Mouse (Mus musculus) MEL-GATA-1-ER (cell line): ENCODE measurements around the gene Sorbs1.

Experiments used
- DNase-seq: peaks from one replicate; pipeline ENCODE4 v3.0.0-alpha.2; 2012; ENCODE audit warnings: low read depth; ENCODE audit errors: extremely low read depth

The Sorbs1 gene

GRCm38 (mm10) chr19:40302916-40303315 lies 210.7 kb downstream of the Sorbs1 start:
- no peak for DNase-seq

GRCm38 (mm10) chr19:40302477-40302876 lies 211.1 kb downstream of the Sorbs1 start:
- DNase-seq, result no peak

DNA sequence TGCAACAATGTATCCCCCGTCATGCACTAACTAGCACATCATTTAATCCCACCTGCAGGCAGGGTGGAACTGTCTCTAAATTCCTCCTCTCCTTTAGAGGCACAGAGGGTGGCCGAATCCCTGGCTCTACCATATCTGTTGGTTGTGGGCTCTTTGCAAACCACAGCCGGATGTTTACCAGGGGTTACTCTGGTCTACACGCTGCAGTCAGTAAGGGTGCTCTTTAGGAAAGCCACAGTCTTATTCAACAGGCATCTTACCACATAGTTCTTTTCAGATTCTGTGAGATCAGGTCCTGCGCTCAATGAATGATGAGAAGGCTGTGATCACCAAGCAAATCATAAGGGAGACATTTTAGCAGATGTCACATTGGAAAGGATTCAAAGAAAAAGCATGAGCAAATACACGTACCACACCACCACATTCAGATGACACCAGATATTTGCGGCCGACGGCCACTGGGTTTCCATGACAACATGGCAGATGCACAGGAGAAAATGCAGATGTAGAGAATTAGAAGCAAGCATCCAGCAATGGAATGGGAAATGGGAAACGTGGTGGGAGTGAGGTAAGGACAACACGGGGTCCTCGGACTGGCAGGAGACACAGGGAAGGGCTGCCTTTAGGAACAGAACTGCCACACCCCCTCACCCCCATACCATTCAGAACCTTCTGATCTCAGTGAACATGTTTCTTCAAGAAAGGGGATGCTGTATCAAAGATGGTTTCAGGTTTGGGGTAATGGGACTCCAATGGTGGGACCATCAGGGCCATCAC lies 213.4 kb downstream of the Sorbs1 start:
- DNase-seq, result no peak

DNA sequence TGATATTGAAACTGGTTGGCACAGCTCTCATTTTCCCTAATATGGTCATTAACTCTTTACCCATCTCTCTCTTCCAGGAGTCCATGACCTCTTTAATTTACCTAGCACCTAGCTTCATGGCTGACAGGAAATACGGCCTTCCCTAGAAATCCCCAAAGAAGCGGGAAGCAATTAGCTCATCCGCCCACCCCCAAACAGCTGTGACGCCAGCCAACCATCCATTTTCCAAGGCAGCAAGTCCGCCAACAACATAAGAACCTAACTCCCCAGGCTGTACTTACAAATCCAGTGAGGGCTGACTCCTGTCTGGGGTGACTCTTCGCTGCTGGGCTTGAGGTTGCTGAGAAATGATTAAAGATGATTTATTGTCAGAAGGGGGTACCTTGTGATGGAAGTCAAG lies 214.4 kb downstream of the Sorbs1 start:
- DNase-seq, result no peak

- DNase-seq, result no peak
Measured at GRCm38 (mm10) chr19:40298574-40298973, 215.0 kb downstream of the Sorbs1 start.

- no peak for DNase-seq
Measured at GRCm38 (mm10) chr19:40297798-40298144, 215.8 kb downstream of the Sorbs1 start.

DNA sequence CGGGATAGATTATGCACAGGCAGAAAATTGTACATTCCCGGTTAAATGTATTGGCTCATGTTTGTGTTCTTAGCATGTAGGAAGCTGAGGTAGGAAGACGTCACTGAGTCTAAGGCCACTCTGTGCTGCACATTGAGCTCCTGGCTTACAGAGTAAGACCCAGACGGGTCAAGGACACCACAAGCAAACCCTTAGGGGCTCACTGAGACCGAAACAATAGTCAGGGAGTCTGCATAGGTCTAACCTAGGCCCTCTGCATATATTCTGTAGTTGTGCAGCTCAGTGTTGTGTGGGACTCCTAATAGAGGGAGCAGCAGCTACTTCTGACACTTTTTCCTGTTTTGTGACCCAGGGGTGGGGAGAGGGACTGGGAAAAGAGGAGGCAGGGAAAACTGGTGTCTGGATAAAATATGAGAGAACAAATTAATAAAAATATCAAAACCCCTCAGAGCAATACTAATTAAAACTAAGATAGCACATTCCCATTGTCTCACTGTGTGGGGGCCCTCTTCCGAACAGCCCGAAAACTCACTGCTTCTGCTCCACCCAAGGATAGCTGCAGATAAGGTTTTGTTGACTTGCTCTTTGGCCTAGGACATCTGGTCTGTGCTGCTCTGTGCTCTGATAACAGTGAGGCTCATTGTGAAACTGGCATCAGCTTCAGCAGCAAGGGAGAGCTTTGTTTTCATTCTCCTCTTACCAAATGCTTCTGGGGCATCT lies 216.3 kb downstream of the Sorbs1 start:
- DNase-seq, result no peak

DNA sequence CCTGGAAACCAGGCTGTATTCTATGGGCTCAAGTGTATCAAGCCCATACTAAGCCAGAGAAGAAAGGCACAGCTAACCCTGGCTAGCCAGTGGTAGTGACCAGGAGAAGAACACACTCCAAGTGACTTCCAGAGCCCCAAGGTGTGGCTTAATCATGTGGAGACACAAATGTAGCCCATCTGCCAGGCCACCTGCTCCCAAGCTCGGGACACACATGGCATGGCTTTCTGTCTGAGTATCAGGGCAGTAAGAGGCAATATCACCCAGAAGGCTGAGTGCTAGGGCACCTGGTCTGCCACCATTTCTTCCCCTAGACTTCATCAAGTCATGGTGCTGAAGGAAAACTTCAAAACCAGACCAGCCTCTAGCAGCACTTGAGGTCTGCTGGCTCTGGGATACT lies 219.3 kb downstream of the Sorbs1 start:
- no peak for DNase-seq

DNA sequence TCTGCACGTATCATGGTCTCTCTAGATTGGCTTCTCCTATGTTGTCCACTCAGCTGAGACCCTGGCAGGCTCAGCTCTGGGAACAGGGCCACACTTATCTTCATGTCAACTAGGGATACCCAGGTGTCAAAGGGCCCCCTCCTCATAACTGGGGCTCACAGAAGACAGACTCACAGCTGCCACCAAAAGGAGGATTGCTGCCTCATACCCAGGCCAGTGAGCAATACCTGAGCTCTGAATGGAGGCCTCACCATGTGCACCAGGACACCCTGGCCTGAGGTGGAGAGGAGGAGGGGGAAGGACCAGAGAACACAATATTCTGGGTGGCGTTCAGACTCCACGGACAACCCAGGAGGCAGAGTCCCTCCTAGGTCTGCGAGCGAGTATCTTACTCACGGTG lies 219.8 kb downstream of the Sorbs1 start:
- no peak for DNase-seq

DNA sequence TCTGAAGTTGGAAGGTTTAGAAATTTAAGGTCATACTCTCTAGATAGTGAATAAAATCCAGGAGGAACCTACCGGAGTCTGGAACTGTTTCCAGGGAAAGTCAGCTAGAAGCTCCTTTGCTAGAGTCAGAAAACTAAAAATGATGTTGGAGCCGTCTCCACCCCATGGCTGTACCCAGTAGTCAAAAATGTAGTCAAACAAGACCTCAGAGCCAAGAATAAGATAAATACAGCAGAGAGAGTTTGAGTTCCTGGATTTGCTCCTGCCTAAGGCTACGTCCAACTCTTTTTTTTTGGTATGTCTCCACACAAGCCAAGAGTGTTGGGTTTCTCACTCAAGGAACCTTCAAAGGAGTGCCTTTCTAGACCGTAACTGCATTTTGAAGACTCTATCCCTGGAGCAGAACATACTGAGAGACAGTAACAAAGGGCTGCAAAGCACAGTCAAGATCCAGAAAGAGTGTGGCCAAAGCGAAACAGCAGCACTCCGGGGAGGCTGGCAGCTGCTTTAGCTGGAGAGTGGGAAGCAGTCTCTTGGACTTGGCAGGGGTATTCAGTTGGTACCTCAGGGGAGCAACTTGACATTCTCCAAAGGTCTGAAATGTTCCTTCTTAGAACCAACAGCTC lies 223.4 kb downstream of the Sorbs1 start:
- no peak for DNase-seq

DNA sequence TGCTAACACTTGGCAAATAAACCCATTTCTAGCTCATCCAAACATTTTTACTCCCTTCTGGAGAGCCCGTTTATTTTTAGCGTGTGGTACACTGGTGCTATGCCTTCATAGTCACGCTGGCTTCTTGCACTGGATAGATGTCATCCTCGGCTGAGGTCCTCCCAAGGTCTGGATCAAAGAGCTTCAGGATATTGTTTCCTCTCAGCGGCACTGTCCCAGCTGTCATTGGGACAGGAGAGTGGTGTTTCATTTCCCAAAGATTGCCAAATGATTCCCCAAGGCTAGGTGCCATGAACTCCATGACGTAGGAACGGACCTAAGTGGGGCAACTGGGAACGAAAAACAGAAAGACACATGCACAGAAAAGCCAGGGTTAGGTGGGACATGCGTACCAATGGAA lies 225.2 kb downstream of the Sorbs1 start:
- DNase-seq, result no peak

DNA sequence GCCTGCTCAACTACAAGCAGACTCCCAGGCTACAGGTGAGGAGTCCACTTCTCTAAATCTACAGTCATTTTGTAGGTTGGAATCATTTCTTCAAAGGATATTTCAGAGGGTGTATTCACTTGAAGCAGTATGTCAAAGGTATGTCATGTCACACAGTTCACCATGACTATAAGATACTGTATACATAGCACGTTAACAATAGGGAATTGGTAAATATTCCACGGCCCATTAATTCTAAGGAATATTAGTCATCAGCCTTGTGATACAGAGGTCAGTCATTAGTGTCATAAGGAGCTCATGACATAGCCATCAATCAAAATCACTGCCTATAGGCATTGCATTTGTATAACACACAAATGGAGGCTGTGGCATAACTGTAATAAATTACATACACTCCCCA lies 228.9 kb downstream of the Sorbs1 start:
- DNase-seq, result no peak

DNA sequence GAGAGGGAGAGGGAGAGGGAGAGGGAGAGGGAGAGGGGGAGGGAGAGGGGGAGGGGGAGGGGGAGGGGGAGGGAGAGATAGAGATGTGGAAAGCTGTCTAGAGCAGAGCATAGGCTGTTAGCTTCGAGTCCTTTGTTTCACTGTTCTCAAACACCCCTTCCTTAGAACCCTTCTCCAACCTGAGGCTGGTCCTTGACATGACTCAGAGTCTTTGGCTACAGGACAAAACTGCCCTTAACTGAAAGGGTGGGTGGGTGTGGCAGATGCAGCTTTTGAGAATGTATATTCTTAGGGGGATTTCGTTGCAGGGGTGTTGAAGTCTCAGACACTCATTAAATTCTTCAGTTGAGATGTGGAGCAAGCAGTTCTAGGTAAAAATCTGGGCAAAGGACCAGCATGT lies 230.2 kb downstream of the Sorbs1 start:
- no peak for DNase-seq

DNA sequence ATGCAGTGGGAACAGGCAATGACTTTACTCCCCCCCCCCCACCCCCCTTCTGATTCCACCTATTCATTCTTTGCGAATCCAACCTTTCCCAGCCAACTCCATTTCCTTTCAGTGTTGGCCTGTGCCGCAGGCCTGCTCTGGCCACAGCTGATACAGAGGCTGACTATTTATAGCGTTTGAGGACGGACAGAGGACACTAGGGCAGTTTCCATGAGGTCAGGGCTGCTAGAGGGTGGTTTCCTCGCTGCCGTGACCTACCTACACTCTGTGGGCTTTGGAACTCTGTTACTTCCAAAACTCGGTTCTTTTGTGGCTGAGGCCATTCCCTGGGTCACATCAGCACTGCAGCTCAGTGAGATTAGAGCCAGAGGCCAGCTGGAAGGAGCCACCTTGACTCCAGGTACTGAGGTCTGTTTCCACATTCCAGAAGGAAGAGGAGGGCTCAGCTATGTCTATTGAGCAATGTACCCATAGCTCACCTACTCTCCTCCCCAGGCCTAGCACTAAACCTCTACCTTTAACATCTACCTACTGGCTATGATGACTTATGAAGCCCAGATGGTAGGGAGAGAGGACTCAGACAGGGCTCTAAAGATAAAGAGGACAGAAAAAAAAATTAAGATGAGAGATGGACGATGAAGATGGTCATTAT lies 235.1 kb downstream of the Sorbs1 start:
- DNase-seq, result no peak

- DNase-seq, result no peak
Measured at GRCm38 (mm10) chr19:40277494-40277893, 236.1 kb downstream of the Sorbs1 start.

DNA sequence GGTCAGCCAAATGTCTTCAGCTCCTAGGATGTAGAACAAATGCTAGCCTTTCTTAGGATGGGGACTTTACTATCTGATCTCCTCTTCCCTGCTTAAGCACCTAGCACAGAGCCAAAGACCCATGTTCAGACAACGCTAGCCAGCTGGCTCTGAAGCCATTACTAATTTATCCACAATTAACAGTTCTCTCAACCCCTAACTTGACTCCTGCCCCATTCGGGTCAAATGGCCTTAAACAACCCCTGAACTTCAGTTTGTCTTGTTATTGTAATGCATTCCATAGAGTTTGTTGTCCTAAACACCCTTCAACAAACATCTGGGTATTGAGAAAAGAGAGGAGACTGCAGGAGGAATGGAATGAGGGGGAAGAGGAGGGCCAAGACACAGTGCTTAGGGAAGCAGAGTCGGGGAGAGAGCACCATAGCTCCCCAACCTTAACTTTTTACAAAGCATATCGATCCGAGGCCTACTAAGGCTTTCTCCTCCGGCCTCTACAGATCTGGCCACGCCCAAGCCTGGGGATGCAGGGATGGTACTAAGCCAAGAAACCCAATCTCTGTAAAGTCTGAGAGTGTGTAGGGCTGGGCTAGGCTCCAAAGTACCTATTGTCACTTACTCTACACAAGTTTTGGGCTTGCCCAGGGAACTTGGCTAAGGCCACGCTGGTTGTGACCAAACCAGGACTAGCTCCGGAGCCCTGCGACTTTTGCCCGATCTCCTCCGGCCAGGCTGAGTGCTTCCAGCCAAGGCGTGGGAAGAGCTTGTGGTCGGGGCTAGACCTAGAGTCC lies 238.0 kb downstream of the Sorbs1 start:
- no peak for DNase-seq

DNA sequence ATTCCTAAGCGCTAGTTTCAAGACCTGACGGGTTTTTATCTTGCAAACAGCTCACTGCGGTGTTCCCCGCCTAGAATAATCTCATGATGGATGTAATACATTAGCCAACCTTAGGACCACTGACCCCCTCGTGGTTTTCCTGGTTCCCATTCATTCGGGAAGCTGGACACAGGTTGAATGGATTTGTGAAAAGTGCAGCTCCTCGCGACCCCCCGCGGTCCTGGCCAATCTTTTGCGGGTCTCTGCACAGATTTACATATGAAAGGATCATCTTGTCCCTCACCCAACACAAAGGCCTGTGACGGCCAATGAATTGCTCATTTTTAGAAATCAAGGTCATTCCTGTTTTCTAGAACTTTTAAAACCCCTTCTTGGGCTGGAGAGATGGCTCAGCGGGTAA lies 240.9 kb downstream of the Sorbs1 start:
- no peak for DNase-seq

DNA sequence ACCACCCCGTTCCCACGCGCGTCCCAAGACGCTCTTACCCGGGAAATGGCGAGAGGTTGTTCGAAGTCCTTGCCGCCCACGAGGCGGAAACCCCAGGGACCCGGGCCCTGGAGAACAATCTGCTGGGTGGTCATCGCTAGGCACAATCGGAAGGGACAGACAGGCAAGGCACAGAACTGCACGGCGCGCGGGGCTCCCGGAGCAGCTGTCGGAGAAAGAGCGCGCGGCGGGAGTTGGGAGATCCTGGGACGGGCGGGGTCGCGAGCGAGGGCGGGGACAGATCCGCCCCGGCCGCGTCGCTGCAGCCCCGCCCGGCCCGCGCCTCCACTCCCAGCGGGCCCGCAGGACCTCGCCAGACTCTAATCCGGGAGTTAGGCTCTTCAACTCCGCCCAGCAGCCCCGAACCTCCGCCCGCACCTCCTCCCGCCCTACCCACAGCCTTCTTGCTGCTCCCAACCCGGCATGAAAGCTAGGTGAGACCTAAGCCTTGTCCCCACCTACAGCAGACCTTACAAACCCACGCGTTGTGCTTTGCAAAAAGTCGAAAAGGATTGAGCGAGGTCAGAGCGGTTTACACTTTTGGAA lies 242.2 kb downstream of the Sorbs1 start, which contains the start of gene Pdlim1:
Gene Pdlim1, minus strand, starts transcription at position 535 of the 585 bp plus-strand sequence.
- DNase-seq, result no peak

GRCm38 (mm10) chr19:40270351-40271307 lies 242.9 kb downstream of the Sorbs1 start:
- no peak for DNase-seq

GRCm38 (mm10) chr19:40269526-40269925 lies 244.1 kb downstream of the Sorbs1 start:
- DNase-seq, result no peak
